Mouse (Mus musculus): ENCODE measurements around the gene Nlgn3.

DNA sequence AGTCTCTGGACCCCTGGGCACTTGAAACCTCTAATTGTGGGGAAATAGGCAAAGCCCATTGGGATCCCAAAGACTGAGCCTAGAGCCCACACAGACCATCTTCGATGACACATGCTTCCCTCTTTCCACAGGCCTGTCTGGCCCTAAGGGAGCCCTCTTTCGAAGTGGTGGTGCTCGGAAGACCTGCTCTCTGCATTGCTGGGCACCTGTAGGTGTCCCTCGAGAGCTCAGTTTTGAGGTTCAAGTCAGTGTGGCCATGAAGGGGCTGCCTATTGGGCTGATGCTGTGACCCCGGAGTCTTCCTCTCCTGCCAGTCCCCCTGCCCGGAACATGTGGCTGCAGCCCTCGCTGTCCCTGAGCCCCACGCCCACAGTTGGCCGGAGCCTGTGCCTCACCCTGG, 2.7 kb downstream of the Nlgn3 start:
- TF ChIP-seq EP300 (IDR thresholded peaks at IDR 0.05) (no peak), CTCF (IDR thresholded peaks at IDR 0.05) (no peak)
